Mouse (Mus musculus) cerebellum, postnatal 14 days (tissue): Measurements from ENCODE around the gene Slc13a1.
"Not testable (repeated sequence)": the region's sequence is repeated elsewhere in the genome, so short reads cannot be mapped to it uniquely, and the experiment has no call there.

Source experiments
- DNase-seq, 2 experiments: peaks; one replicate each; pipeline ENCODE4 v3.0.0; 2021; ENCODE audit warnings: mixed read lengths in 2 of 2

The Slc13a1 gene

DNA sequence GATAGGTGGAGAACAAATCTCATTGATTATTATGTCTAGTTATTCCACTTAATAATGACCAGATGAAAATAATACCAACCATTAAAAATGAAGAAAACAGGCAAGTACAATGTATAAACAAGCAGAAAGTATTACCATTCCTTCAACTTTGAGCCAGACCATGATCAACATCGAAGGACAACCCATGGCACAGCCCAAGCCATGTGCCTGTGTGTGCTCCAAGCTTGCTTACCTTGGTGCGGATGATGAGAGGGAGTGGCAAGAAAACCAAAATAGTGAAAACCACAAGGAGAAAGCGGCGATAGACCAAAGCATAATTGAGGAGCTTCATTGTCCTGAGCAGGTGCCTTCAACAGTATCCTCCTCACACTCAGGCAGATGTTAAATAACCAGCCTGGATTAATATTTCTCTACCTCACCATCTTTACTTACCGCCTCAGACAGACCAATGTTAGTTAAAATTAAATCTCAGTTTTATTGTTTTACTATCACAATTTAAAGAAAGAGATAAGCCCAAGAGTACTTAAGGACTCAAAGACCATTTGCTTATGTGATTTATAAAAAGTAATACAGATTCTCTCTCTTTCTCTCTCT lies at the start of gene Slc13a1:
Gene Slc13a1, minus strand, starts transcription at position 359 of the 594 bp plus-strand sequence.
- no peak for DNase-seq

DNA sequence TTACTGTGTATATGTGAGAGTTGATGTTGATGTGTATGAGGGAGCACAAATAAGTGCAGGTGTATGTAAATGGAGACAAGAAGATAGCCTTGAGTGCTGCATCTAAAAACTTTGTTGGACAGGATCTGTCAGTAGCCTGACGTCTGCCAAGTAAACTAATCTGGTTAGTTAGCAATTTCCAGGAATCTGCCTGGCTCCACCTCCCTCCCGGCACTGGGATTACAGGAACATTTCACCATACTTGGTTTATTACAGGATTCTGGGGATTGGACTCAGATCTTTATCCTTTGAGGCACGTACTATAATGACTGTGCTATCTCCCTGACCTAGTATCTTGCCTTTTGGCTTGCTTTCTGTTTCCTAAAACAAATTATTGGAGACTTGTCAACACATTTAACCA lies 40.0 kb upstream of the Slc13a1 start:
- DNase-seq = no peak

DNA sequence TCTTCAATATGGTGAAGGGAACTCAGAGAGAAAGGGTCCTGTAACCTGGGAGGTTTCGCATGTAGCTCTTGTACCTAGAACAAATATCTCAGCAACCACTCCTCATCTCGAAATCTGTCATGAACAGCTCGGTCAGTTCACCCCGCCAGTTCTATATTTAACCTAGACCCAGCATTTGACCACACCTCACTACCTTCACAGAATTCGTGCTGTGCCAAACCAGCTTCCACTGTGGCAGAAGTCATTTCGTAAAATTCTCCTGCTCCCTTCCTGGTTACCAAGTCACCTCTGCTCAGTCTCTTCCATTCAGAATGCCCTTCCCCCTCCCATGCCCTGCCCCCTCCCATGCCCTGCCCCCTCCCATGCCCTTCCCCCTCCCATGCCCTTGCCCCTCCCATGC lies 34.3 kb upstream of the Slc13a1 start:
- peak; percentile 23 to 31 for DNase-seq

DNA sequence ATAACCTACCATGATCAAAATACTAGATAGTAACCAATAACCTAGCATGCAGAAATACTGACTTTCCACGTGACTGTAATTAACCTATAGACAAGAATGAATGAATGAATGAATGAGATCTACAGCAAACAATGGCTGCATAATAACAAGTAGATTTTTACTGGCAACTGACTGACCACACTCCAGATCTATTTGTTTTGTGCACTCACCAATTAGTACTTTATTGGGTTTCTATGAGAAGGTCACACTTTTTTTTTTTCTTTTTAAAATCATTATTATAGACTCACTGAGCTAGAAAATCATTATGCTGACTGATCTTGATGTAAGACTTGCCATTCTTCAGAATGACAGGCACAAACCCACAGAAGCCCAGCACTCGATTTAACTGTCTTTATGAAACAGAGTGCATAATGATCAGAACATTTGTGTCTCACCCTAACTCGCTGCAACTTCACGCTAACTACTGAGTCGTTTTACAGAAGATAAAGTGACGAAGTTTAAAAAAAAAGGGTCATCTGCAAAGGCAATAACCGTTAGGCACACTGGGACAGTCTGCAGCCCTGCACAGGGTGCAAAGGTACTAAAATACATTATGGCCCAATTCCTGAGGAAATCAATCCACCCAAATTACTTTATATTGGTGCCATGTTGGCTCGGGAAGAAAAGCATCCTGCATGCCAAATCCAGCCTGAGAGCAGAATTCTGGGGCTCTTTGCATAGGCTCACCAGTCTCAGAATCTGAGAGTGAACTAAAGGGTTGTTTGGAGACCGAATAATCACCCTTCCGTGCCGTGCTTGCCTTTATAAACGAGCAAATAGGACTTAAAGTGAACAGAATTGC lies 33.0 kb upstream of the Slc13a1 start:
- peak; percentile 20 to 54 for DNase-seq

DNA sequence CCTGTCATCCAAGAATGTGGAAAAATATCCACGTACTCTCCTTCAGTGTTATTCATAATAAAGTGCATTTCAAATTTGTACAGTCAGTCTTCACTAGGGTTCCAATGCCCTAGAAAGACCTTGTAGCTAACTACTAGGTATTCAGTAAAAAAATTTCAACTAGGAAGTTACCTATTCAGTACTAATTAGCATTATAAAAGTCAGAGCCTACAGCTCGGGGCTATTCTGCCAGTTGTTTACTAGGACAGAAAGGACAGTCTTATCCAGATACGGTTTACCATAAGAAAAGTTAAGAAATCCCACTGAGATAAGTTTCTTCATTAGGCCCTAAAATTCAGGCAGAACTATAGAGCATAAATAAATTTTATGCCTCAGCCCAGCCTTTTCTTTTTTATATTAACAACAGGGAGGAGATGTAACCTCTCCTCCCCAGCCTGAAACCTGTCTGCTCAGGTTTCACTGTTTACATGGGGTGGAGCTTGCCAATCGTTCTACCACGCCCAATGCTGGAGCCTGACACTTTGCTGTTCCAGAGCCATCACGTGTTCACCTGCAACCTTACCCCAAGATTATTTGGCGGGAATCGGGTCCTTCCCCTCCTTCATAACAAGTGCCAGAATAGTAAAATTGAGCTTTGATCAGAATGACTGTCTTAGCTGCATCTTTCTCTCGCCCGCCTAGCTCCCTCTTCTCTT lies 29.8 kb upstream of the Slc13a1 start:
- not testable (repeated sequence) for DNase-seq

DNA sequence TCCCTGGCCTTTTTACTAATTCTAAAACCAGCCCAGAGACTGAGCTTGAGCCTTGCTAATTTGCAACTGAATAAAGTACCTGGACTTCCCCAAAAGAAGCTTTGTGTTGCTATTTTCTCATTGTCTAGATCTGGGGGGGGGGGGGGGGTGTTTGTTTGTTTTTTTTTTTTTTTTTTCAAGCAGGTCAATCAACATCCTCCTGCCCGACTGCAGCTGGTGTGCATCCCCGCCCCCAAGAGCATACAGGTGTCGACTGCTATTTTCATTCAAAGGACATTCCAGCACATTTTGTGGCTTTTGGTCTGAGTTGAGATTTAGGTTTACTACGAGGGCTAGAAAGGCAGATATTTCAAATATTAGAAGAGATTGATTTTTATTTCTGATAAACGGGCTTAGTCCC lies 28.5 kb upstream of the Slc13a1 start:
- DNase-seq = not testable (repeated sequence)

DNA sequence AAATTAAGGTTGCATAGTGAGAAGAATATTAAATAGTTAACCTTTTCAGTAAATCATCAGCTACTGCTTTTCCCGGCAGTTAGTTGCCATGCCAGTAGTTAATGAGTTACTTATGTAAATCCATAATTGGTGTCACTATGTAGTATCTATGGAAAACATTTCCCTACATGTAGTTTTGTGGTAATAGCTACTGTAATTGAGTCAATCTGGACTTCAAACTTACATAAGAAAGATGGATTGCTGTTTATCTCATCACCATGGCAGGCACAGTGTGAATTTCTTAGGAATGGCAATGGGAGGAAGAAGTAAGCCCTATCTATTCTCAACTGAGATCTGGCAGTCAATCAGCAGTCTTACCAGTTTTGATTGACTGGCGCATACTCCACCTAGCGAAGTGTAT lies 15.5 kb upstream of the Slc13a1 start:
- no peak for DNase-seq

DNA sequence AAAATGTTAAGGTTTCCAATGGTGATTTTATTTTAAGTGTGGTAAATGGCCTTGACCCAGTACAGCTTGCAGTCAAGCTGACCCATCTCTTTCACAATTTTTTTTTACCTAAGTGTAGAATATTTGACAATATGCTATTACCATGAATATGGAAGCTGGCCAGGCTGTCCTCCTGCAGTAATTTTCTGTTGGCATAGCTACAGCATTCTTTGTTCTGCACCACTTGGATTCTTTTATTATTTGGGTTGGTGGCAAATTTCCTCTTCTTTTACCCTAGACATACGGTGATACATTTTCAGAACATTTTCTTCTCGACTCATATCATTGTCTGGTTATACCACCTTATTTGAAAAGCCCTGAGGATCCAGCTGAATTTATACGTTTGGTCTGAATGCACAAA lies 7.5 kb upstream of the Slc13a1 start:
- DNase-seq = peak; percentile 24 to 48

DNA sequence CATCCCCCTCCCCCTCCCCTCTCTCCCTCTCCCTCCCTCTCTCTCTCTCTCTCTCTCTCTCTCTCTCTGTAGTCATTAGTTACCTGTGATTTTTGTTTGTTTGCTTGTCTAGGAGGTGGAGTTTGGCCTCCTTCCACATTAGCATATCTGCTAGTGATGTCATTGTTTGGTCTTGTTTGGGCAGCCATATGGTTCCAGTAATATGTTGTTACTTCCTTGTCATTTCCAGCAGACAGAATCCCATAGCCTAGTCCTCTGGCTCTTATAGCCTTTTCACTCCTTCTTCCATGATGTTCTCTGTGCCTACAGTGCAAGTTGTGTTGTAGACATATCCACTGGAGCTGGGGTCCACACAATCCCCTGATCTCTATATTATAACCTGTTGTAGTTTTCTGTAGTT lies 6.1 kb upstream of the Slc13a1 start:
- DNase-seq = no peak

DNA sequence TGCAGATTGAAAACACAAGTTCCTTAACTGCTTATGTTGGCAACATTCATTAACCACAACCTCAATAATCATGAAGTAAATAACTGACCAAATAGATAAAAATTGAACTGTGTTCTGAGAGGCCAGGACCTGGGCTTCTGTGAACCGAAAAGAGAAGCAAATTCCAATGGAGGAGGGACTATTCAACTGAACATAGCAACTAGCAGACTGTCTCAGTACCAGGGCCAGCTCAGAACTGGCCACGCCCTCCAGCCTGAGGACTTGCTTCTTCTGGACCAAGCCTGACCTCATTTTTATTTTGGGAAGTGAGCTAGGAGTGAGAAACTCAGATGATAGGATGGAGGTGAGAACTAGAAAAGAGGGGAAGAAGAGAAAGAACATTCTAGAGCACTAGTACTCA lies 4.8 kb upstream of the Slc13a1 start:
- peak; percentile 26 to 30 for DNase-seq

DNA sequence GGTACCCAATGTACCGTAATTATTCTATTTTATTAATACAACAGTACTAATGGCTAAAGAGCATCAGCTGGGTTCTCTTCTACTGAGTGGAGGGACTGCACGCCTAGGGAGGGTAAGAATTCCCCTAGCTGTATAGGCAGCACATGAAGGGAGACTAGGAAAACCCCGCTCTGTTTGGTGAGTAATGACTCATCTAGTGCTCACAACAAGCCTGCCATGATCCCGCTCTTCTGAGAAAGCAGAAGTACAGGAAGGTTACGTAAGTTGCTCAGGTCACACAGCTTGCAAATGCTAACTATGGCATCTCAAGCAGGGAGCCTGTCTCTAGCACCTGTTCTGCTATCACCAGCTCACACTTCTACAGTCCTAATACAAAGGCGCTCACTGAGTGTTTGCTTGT lies 1.1 kb downstream of the Slc13a1 start:
- peak in 1 of 2 experiments; percentile 10 for DNase-seq

DNA sequence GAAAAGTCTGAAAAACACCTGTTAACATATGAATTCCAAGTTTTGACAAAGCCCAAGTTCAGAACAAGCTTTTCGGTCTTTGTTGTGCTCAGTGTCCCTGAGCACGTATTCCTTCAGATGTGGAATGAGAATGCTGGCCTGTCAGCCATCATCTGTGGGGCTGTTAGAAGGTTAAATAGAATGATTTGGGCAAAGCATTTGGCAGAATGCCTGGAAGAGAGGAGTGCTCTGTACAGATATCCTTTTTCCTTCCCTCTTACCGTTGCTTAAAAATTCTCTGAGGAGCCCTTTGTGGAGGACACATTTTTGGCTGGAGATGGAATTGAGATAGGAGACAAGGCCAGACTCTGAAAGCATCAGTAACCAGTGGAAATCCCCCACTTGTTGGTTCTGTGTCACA lies 2.6 kb downstream of the Slc13a1 start:
- no peak for DNase-seq

DNA sequence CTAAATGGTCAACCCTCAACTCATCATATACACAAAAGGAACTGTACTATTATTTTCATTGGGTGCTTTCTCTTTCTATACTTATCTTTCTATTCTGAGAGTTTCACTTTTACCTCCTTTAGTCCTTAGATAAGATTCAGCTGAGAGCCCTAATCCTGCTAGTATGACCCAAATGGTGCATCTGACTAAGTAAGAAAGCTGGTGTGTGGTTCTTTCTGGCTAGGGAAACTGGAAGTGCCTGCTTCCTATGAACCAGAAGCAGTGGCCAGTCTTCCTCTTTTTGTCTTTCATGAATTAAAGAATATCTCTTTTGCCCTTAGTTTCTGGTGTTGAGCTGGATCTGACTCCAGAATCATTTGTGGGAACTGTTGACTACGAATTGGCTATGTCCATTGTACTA lies 8.1 kb downstream of the Slc13a1 start:
- no peak for DNase-seq

DNA sequence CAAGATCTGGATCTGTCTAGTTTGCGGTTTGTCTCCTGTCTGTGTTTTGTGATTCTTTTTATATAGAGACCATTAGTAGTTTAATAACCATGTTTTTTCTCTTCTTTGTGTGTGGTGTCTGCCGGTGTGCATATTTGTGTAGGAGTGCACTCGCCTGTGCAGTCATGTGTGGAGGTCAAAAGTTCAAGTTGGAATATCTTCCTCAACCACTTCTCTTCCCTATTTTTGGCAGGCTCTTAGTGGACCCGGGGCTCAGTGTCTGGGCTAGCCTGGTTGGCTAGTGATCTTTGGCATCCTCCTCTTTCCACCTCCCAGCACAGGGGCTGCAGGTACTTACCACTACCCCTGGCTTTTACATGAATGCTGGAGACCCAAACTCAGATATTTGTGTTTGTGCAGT lies 13.0 kb downstream of the Slc13a1 start:
- no peak for DNase-seq

DNA sequence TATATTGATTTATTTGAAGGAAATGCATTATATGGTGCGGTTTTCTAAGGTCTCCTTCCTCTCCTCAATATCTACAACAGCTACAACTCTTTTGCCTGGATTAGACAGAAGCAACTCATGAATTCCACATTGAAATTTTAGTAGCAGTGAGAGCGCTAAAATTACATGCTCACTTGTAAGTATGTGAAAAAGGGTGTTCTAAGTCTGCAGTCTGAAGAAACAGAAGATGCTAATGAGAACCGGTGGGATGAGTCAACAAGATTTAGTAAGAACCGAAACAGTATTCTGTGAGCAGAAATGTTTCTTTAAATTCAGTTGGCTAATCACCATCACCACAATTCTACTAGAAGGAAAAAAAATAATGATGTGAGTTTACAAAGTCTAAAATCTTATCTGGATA lies 34.9 kb downstream of the Slc13a1 start:
- no peak for DNase-seq

DNA sequence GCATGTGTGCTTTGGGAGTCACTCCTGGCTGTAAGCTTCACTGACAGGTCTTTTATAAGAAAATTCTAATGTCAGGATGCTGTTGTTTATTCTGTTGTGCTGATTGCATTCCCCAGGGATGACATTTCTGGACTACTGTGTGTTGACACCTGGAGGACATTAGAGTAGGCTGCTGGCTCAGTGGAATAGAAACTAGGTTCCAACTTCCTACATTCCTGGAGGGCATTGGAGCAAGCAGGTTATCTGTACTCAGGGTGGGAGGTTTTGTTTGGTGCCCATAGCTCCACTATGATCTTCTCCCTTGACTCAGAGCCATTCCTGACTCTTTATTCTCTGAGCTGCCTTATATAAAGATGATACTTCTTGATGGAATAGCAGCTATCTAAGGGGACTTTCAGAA lies 45.3 kb downstream of the Slc13a1 start:
- DNase-seq = no peak

DNA sequence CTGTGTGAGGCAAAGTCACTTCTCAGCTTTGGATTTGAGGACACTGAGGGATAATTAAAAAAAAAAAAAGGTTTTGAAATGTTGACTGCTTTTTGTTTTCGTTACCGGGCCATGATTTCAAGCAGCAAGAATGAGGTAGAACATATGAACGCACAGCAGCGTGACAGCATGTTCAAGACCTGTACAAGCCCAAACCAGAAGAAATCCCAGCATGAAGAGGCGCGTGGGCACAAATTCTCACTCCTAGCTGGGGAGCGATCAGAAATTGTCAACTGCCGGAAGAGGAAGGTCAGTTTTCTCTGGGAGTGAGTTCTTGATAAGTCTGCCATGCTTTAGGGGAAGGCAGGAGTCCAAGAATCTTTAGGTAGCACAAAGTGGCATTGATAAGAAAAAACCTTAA lies 56.3 kb downstream of the Slc13a1 start:
- peak; percentile 72 to 81 for DNase-seq

DNA sequence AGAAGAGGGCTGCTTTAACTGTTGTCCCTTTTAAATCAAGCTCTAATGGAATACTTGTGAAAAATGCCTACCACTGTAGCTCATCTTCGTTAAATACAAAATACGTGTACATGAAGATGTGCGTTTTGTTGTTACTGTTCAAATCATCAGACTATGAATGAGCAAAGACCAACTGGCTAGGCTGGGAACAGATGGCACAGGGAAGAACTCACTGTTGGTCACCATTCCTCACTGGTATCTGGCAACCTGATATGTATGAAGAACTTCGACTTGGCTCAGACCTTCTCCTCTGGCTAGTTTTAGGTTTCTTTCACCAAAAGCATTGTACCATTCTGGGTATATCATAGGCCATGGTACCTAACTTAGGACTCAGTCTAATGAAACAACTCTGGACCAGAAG lies 59.4 kb downstream of the Slc13a1 start:
- peak; percentile 39 to 70 for DNase-seq

DNA sequence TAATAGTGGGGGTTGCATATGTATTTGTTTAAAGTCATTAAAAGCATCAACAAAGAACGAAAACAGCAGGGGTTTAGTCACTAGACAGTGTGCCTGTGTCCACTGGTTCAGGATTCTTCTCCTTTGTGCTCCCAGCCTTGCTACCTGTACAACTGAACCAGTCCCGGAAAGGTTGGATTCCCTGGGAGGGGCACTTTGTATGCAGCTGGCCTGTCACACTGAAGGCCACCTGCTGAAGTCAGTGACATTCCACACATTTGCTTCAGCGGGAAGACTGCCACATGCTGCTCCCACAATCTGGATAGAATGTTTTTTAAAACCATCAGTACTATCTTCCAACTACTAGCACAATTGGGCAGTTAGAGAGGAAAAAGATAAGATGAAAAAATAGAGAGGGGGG lies 61.7 kb downstream of the Slc13a1 start:
- peak; percentile 84 to 91 for DNase-seq

DNA sequence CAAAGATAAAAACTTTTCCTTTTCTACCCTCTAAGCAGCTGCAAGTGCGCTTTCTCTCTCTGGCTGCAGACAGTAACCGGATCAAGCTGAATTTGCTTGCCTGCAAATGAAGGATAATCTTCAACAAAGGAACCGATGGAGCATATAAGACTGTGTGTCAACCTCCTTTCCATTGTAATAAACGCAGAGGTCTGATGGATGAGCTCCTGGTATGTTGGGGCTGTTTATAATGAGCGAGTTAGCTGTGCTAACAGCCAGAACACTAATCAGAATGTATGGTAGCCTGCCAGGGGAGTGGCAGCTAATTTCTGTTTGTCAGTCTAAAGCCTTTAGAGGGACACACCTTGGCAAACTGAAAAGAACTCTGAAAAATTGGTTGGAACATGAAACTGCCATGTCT lies 62.2 kb downstream of the Slc13a1 start:
- peak; percentile 37 to 70 for DNase-seq

DNA sequence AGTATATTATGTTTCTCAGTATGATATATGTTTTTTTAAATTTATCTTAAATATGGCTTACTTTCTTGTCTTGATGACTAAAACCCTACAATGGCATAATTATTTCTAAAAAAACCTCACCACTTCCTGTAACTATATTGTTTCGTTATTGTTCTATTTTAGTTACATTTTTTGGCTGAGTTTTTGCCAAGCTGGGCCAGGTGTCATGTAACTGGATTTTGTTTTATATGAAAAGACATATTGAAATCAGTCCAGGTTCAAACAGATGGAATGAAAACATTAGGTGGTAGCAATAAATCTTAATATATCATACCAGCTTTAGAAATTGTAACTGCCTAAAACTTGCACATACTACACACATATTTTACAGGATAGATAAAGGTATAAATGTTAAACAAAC lies 66.6 kb downstream of the Slc13a1 start:
- peak; percentile 63 to 78 for DNase-seq

DNA sequence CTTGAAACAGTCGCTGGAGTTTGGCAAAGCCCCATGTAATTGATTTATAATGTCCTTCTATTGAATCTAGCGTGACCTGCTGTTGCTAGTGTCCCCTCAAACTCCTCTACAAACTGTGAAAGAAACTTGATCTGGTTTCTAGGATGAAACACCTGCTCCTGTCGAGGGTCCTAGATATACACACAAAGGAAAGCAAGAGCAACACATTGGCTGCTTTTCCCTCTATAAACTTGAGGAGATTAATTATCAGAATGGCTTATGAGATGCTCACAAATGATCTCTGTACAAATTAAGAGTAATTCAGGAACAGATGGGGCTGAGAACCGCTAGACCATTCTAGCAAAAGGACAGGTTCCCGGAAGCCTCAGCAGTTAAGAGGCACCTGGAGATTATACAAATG lies 67.2 kb downstream of the Slc13a1 start:
- peak in 1 of 2 experiments; percentile 63 for DNase-seq

DNA sequence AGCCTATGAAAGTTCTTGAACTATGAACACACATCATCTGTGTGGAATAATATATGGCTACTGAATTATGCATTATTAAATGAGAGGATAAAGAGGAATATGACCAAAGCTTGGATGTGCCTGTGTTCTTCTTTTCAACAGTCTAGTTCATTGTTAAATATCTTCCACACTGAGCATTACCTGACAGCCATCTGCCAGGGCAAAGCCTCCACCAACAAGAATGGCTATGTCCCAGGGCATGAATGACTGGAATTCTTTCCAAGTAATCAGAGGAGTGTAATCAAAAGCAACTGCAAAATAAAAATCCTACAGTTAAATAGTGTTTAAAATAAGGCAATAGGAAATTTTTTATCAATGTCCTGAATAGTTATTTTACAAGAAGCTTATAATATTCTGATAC lies 70.5 kb downstream of the Slc13a1 start:
- peak; percentile 44 to 67 for DNase-seq

DNA sequence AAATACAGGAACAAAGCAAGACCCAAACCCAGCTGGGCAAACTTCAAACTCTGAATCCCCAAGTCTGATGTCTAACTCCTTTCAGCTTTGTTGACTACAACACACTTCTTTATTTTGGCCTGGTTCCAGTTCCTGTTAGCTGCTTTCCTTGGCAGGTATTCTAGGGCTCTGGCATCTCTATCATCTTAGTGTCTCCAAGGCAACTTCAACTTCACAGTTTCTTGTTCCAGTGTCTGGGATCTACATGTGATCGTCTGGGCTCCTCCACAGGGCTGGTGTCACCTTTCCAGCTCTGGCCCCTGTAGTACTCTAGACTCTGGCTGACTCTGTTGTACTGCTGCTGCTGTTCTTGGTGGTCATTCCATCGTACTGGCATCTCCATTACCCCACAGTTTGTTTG lies 91.8 kb downstream of the Slc13a1 start:
- no peak for DNase-seq
